Mouse (Mus musculus) liver, adult 2 months (tissue): ENCODE results near the gene Hectd4. TPM values are rescaled to one million over a fixed set of nuclear protein-coding genes. Genes with fewer than 3 reads are reported as not detected.
"Not testable (repeated sequence)": the region's sequence is repeated elsewhere in the genome, so short reads cannot be mapped to it uniquely, and the experiment has no call there.

Experiments used
- DNase-seq: peaks from one replicate; pipeline ENCODE4 v3.0.0-alpha.2; 2011; ENCODE audit warnings: low read depth, low spot score; ENCODE audit errors: extremely low read depth
- H3K27ac ChIP-seq: fragments of 200-500 bp; replicated peaks from 2 replicates; pipeline ENCODE4 v1.5.1; 2012; ENCODE audit warnings: low read depth, mild to moderate bottlenecking, control low read depth, inconsistent platforms, low read length; ENCODE audit not compliant: insufficient read depth
- H3K27me3 ChIP-seq: fragments of 200-500 bp; 2 replicates; pipeline ENCODE4 v1.6.1; 2012; ENCODE audit warnings: mild to moderate bottlenecking, moderate library complexity, low read length, inconsistent platforms; ENCODE audit not compliant: control insufficient read depth, insufficient read depth
- H3K36me3 ChIP-seq: fragments of 200-500 bp; 2 replicates; pipeline ENCODE4 v1.6.1; 2012; ENCODE audit warnings: low read length, inconsistent platforms; ENCODE audit not compliant: control insufficient read depth, insufficient read depth
- H3K4me1 ChIP-seq: fragments of 200-500 bp; 2 replicates; pipeline ENCODE4 v1.6.1; 2011; ENCODE audit warnings: low read length; ENCODE audit not compliant: control insufficient read depth, insufficient read depth
- H3K4me3 ChIP-seq: fragments of 200-500 bp; 2 replicates; pipeline ENCODE4 v1.5.1; 2011; ENCODE audit warnings: low read depth, mild to moderate bottlenecking, control low read depth, low read length, moderate library complexity; ENCODE audit not compliant: insufficient read depth
- H3K79me2 ChIP-seq: fragments of 200-500 bp; 2 replicates; pipeline ENCODE4 v1.6.1; 2012; ENCODE audit warnings: inconsistent platforms, mild to moderate bottlenecking, low read length, moderate library complexity; ENCODE audit not compliant: control insufficient read depth, insufficient read depth
- H3K9ac ChIP-seq: fragments of 200-500 bp; 2 replicates; pipeline ENCODE4 v1.6.1; 2012; ENCODE audit warnings: low read depth, mild to moderate bottlenecking, control low read depth, inconsistent platforms, low read length
- CTCF ChIP-seq: fragments of 200-500 bp; IDR thresholded peaks from 2 replicates; pipeline ENCODE4 v1.5.1; 2011; ENCODE audit warnings: low read depth, low read length, control low read depth
- POLR2A ChIP-seq: fragments of 200-500 bp; IDR thresholded peaks from 2 replicates; pipeline ENCODE4 v1.6.1; 2011; ENCODE audit warnings: low read length, control low read depth; ENCODE audit not compliant: insufficient read depth; ENCODE audit errors: extremely low read depth
- WGBS: fragments of 180-500 bp; shearing (Covaris S2); methylation state at CpG from one replicate; pipeline ENCODE4 v1.1.7; 2018; 5-methylcytosine and 5-hydroxymethylcytosine counted together
- polyA plus RNA-seq: library from polyadenylated mRNA; depleted of rRNA; stranded (reverse); fragments of >200 nt; gene quantifications from 2 replicates; pipeline ENCODE4 v1.2.3, GENCODE M21; 2012
- total RNA-seq: library from RNA; depleted of rRNA; stranded (reverse); fragments of >200 nt; gene quantifications from 2 replicates; pipeline ENCODE4 v1.2.3, GENCODE M21; 2014

Gene Hectd4
- total and polyA plus RNA-seq, 2 experiments, result 7.6 to 9.7 TPM

GRCm38 (mm10) chr5:121215380-121216125 lies 4.5 kb upstream of the Hectd4 start:
- 53% methylated on average over 13 of the region's 13 CpGs for WGBS
- no peak overlapping the region for H3K9ac ChIP-seq

DNA sequence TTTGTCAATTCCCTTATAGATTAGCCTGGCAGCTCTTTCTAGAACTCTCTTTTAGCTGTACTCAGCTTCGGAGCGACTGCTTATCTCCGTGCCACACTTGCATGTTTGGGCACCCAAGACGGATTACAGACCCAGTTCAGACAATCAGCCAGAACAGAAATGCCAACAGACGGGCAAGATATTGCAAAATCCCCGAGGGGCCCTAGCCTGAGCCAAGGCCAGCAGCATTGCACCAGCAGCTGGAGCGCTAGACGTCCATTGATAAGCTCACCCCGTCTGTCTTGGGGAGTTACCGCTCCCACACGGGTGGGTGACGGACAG lies 3.9 kb upstream of the Hectd4 start:
- Histone ChIP-seq H3K27ac (no peak overlapping the region), H3K4me1 (no peaks in the 10 kb centered on the region), H3K9ac (no peak overlapping the region), H3K4me3 (no peak overlapping the region), H3K79me2 (peaks cover 5% of the 10 kb centered on the region; the same call in 1 of the 2 replicates), H3K27me3 (no peaks in the 10 kb centered on the region), H3K36me3 (peaks cover 9% of the 10 kb centered on the region)
- 42% methylated on average over 12 of the region's 12 CpGs for WGBS
- no peak for TF ChIP-seq CTCF
- no peak for TF ChIP-seq POLR2A
- DNase-seq, result peak; percentile 49

More at GRCm38 (mm10) chr5:121215380-121216125, 4.5 kb upstream of the Hectd4 start:
- Histone ChIP-seq H3K79me2 (peaks cover 2% of the 10 kb centered on the region; the same call in 1 of the 2 replicates), H3K27me3 (no peaks in the 10 kb centered on the region), H3K4me3 (no peak overlapping the region), H3K36me3 (peaks cover 11% of the 10 kb centered on the region), H3K27ac (no peak overlapping the region), H3K4me1 (no peaks in the 10 kb centered on the region)
- peak; percentile 34 for DNase-seq
- TF ChIP-seq POLR2A (no peak), CTCF (peak; percentile 97)

DNA sequence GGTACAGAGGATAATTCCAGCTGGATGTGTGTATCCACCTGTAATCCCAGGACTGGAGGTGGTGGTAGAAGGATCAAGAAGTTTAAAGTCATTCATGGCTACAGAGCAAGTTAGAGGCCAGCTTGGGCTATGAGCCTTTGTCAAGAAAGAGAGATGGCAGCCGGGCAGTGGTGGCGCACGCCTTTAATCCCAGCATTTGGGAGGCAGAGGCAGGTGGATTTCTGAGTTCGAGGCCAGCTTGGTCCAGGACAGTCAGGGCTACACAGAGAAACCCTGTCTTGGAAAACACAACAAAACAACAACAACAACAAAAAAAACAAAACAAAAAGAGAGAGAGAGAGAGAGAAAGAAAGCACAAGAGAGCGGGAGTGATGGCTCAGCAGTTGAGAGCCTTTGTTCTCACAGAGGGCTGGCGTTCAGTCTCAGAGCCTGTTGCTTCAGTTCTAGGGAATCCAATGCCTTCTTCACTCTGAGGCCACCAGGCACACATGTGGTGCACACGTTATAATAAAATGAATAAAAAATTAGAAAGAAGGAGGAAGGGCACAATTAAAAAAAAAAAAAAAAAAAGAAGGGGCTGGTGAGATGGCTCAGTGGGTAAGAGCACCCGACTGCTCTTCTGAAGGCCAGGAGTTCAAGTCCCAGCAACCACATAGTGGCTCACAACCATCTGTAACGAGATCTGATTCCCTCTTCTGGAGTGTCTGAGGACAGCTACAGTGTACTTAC lies 3.3 kb upstream of the Hectd4 start:
- not testable (repeated sequence) for H3K27me3 ChIP-seq, H3K4me1 ChIP-seq, DNase-seq, H3K9ac ChIP-seq, H3K4me3 ChIP-seq, H3K27ac ChIP-seq, H3K36me3 ChIP-seq
- H3K79me2 ChIP-seq, result peaks cover 11% of the 10 kb centered on the region; the same call in 1 of the 2 replicates
- WGBS, result 94% methylated on average over 9 of the region's 9 CpGs

GRCm38 (mm10) chr5:121217313-121217634 lies 2.7 kb upstream of the Hectd4 start:
- Histone ChIP-seq H3K9ac (no peak overlapping the region), H3K79me2 (peaks cover 11% of the 10 kb centered on the region; the same call in 1 of the 2 replicates), H3K36me3 (peaks cover under 1% of the 10 kb centered on the region; the same call in 1 of the 2 replicates), H3K27me3 (no peaks in the 10 kb centered on the region), H3K4me1 (peaks cover 4% of the 10 kb centered on the region; the same call in 1 of the 2 replicates), H3K27ac (no peak overlapping the region), H3K4me3 (no peak overlapping the region)
- 78% methylated on average over 2 of the region's 2 CpGs for WGBS
- no peak for TF ChIP-seq POLR2A
- TF ChIP-seq CTCF, result no peak
- no peak for DNase-seq

DNA sequence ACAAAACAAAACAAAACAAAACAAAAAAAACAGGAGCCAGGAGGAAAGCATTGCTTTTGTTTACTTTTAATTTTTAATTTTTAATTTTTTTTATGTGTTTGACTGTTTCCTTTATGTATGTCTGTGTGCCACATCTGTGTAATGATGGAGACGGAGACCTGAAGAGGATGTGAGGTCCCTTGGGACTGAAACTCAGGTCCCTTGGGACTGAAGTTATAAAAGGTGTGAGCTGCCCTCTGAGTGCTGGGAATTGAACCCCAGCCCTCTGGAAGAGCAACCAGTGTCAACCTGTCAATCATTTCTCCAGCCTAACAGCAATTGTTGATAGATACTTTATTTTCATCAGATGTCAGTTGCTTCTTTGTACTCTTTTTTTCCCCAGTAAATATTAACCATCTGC lies 829 bp upstream of the Hectd4 start:
- Histone ChIP-seq H3K27ac (no peak overlapping the region), H3K4me3 (no peak overlapping the region), H3K27me3 (no peaks in the 10 kb centered on the region), H3K4me1 (peaks cover 4% of the 10 kb centered on the region; the same call in 1 of the 2 replicates), H3K9ac (no peak overlapping the region), H3K36me3 (no peaks in the 10 kb centered on the region), H3K79me2 (peaks cover 11% of the 10 kb centered on the region; the same call in 1 of the 2 replicates)
- WGBS, result 94% methylated on average over 1 of the region's 1 CpGs
- no peak for TF ChIP-seq CTCF
- no peak for TF ChIP-seq POLR2A
- no peak for DNase-seq
